ENCODE assay signal across 25 mouse cellular contexts in the genomic region with DNA sequence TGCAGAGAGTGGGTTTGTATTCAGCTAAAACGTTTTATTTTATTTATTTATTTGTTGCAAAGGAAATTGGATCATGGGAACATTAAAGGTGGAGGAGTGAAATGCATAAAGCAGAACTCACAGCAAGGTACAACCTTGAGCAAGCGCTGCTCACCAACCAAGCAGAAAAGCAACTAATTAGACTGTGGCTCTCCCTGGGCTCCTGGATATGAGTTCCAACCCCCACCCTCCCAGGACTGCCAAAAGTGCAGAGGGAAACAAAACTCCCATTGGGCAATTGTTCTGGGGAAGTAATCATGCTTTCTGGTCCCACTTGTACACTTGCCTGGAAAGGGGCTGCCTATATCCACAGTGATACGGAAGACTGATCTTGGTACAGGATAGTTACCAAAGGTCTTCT. TPM values are rescaled to one million over a fixed set of nuclear protein-coding genes. Genes with fewer than 3 reads are reported as not detected.
"Had no signal": no experiment of that assay in that cellular context is flagged by ENCODE, and none has a peak within 500 bp of the region (broad histone marks: within the 10 kb centered on the region; RNA-seq: fewer than 3 reads in every experiment).

No protein-coding gene starts in this region.

- H3K4me3 ChIP-seq: heart, adult 2 months; heart, embryonic 13.5 days; heart, embryonic 15.5 days; hindbrain, embryonic 13.5 days; hindbrain, embryonic 15.5 days; limb, embryonic 13.5 days; limb, embryonic 15.5 days; liver, embryonic 12.5 days had no signal

- H3K27me3 ChIP-seq: heart, embryonic 13.5 days; heart, embryonic 15.5 days; hindbrain, embryonic 13.5 days; hindbrain, embryonic 15.5 days; limb, embryonic 13.5 days; limb, embryonic 15.5 days; liver, embryonic 12.5 days had no signal

- H3K4me1 ChIP-seq: heart, embryonic 13.5 days; heart, embryonic 15.5 days; liver, embryonic 12.5 days had no signal

- H3K27ac ChIP-seq: heart, adult 2 months; heart, embryonic 13.5 days; heart, embryonic 15.5 days; hindbrain, embryonic 13.5 days; hindbrain, embryonic 15.5 days; hindbrain, postnatal 0 days; kidney, postnatal 0 days; limb, embryonic 13.5 days; limb, embryonic 15.5 days; liver, embryonic 12.5 days; liver, embryonic 14.5 days had no signal

- H3K9me3 ChIP-seq: heart, embryonic 13.5 days; heart, embryonic 15.5 days; hindbrain, embryonic 13.5 days; hindbrain, embryonic 15.5 days; limb, embryonic 13.5 days; limb, embryonic 15.5 days; liver, embryonic 12.5 days had no signal

- DNase-seq: gastrocnemius, postnatal 14 days; gastrocnemius, postnatal 36 days; heart, adult 11 months; heart, adult 2 months; heart, postnatal 14 days; heart, postnatal 36 days; kidney, adult 9 months; kidney, postnatal 14 days; kidney, postnatal 36 days; layer of hippocampus, adult 9-11 months; layer of hippocampus, postnatal 36 days; left cerebral cortex, postnatal 4 days had no signal

- ATAC-seq: hindbrain, postnatal 0 days; intestine, embryonic 16.5 days; liver, embryonic 12.5 days had no signal

- H3K4me2 ChIP-seq: heart, embryonic 11.5 days; heart, embryonic 13.5 days; heart, embryonic 15.5 days; hindbrain, embryonic 13.5 days; hindbrain, embryonic 15.5 days; limb, embryonic 13.5 days; limb, embryonic 15.5 days; liver, embryonic 12.5 days had no signal

- H3K36me3 ChIP-seq: heart, embryonic 13.5 days; heart, embryonic 15.5 days; hindbrain, embryonic 13.5 days; hindbrain, embryonic 15.5 days; limb, embryonic 13.5 days; limb, embryonic 15.5 days; liver, embryonic 12.5 days had no signal

- H3K9ac ChIP-seq: heart, embryonic 13.5 days; heart, embryonic 15.5 days; hindbrain, embryonic 13.5 days; hindbrain, embryonic 15.5 days; limb, embryonic 13.5 days; limb, embryonic 15.5 days; liver, embryonic 12.5 days; liver, embryonic 14.5 days had no signal

RNA-seq across cellular contexts. Expression of a gene that starts 57.2 kb away (rescaled TPM):
- total RNA-seq: hematopoietic stem cell, adult 5-6 weeks had no signal
